Mouse (Mus musculus) adrenal gland, postnatal 4 days (tissue): ENCODE data around the gene Abcc12. TPM values are rescaled to one million over a fixed set of nuclear protein-coding genes. Genes with fewer than 3 reads are reported as not detected.
A peak's percentile ranks its signal among the peaks of the same experiment; 100 is the strongest.

Source experiments
- DNase-seq, 2 experiments: peaks; one replicate each; pipeline ENCODE4 v3.0.0; 2021 to 2022; ENCODE audit warnings: low spot score in 2 of 2, mixed read lengths in 2 of 2
- long read RNA-seq, 2 experiments: library from polyadenylated mRNA; stranded (forward); transcript quantifications; one replicate each; pipeline ENCODE4 v2.0.0; 2021
- total RNA-seq, 2 experiments: library from RNA; stranded (reverse); gene quantifications; 2 replicates each; pipeline ENCODE4 v1.2.3; 2021

Abcc12 gene
- total RNA-seq, result under 1 TPM; 0.17 to 0.23 TPM
- long read RNA-seq, experiment 1, result 0 reads
- long read RNA-seq, experiment 2, result 0 reads

GRCm38 (mm10) chr8:86580458-86580857 is at the start of gene Abcc12:
Gene Abcc12, minus strand, starts transcription at chr8:86580686.
- DNase-seq, result no peak

DNA sequence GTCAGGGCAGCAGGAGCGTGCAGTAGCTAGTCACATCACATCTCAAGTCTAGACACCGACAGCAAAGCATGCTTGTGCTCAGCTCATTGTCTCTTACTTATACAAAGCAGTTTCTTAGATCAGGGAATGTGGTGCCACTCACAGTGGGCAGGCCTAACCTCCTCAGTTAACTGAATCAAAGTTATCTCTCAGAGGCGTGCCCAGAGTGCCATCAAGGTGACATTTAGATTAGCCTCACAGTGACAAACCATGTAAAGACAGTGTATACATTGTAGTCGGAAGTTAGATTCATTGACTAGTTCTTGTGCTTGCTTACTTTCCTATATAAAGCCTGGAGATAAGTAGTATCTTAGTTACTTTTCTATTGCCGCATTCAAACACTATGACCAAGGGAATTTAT is 49.7 kb upstream of the Abcc12 start:
- no peak for DNase-seq

- no peak for DNase-seq
Observed at GRCm38 (mm10) chr8:86624915-86625314, 44.4 kb upstream of the Abcc12 start.

DNA sequence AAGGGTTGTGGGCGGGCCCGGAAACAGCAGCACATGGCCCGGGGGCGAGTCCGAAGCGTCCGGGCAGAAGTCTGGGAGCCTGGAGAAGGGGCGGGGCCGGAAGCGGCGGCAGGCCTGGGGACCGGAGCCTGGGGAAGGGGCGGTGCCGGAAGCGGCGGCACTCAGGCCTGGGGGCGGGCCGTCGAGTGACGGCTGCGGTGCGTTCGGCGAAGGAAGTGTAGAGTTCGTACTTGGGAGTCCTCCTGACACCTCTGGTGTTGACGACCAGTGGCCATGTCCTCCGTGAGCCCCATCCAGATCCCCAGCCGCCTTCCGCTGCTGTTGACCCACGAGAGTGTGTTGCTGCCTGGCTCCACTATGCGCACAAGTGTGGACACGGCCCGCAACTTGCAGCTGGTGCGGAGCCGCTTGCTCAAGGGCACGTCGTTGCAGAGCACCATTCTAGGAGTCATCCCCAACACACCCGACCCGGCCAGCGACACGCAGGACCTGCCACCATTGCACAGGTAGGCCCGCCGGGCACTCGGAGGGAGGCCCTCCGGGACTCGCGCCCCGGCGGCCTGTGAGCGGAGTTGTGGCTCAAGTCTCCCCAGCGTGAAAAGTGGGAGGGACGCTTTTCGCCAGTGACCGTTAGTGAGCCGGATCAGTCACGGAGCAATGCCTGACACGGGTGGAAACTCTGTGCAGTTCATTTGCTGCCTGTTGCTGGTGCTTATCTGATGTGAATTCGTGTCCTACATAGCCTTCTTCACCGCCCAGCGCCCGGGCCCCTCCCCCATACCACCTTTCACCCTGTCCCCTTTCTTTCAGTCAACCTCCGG is 43.6 kb upstream of the Abcc12 start, which contains the start of gene Lonp2:
Lonp2 (plus strand) TSS at position 133 of the 821 bp plus-strand sequence.
- peak; percentile 97 for DNase-seq

DNA sequence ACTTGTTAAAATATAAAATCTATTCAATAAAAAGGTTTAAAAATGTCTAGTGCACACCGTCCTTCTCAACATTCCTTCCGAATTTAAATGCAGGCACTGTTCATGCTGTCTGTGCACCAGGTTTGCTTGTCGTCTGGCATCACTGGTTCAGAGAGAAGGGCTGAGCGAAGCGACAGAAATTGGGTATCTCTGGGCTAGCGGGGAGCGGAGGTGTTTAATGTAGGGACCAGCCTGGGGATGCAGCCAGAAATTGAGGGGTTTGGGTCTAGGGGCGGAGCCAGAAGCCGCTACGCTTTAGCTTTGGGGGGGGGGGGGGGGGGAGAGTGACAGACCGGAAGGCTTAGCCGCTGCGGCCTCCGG is 43.0 kb upstream of the Abcc12 start:
- no peak for DNase-seq

DNA sequence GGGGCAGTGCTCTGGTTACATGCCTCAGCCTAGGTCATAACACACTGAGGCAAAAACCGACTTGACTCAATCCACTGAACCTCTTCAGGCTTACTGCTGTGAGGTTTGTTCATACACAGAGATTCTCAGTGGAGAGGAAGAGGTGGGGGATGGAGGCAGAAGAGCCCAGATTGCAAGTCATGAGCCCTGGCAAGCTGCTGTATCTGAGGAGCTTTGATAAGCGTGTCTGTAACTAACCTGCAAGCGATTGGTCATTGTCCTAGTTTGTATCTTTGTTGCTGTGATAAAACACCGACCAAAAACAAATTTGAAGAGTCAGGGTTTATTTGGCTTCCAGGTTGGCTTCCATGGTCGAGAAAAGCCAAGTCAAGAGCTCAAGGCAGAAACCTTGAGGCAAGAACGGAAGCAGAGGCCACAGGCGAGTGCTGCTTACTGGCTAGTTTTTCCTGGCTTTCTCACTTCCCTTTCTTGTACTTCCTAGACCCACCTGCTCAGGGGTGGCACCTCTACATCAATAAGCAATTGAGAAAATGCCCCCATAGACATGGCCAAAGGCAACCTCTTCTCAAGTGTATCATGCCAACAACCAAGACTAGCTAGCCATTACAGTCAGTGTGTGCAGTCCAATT is 37.4 kb upstream of the Abcc12 start:
- no peak for DNase-seq

- no peak for DNase-seq
Observed at GRCm38 (mm10) chr8:86615095-86615769, 34.7 kb upstream of the Abcc12 start.

DNA sequence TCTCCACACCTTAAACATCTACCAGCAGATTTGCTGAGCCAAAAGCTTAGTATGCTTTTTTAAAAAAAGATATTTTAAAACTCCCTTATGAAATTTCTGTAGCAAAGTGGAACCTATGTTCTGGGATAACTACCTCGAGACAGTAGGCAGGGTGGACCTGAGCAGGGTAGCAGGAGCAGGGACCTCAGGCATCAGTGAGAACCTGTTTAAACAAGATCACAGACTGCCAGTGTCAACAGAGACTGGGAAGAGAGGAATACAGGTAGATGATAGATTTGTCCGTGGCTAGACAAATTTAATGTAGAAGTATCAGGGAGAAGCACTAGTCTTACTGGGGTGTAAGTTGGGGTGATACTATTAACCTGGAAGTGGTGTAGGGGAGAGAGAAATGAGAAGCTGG is 33.3 kb upstream of the Abcc12 start:
- no peak for DNase-seq

DNA sequence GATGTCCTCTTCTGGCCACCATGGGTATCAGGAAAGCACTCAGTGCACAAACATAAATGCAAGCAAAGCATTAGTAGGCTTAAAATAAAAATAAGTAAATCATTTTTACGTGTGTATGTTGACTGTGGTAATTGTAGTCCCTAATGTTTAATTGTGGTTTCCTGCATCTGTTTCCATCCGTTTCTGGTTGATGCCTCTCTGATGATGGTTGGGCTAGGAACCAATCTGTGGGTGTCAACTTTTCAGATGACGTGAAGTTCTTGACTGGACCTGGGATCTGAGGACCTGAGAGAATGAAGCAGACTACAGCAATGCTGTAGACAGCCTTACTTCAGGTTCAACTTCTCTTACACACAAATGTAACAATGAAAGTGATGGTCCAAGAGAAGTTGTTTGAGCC is 24.2 kb upstream of the Abcc12 start:
- no peak for DNase-seq

DNA sequence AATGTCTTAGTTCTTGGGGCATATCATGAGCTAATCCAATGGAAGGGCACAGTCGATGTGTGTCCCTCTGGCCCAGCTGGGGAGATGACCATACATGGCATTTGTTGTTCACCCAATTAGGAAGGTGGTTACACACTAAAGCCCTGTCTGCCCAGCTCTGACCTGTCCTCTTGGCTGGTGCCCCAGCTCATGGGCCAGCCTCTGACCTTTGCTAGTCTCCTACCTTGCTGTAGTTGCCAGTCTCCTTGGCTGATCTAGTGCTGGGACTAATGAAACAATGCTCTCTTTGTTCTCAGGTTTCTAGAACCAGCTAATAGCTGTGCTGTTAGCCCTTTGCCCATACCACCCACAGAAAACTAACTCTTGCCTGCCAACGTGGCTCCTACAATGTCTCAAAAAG is 22.7 kb upstream of the Abcc12 start:
- no peak for DNase-seq

GRCm38 (mm10) chr8:86600311-86600710 is 19.8 kb upstream of the Abcc12 start:
- DNase-seq, result no peak

DNA sequence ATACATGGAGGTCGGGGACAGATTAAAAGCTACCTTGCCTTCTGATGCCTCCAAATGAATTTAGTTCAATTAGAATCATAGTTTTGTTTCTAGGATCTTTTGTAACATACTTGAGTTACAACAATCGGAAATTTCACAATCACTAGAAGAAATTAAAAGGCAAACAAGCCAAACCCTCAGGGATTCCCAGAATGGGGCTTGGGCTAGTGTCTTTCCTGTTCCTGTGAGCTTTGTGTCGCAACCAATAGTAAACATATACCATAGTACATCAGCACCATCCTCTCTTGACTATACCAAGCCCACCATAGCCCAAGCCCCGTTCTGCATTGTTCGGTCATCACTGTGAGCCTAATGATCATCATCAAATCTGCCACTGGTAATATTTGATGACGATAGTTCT is 18.8 kb upstream of the Abcc12 start:
- DNase-seq, result no peak

DNA sequence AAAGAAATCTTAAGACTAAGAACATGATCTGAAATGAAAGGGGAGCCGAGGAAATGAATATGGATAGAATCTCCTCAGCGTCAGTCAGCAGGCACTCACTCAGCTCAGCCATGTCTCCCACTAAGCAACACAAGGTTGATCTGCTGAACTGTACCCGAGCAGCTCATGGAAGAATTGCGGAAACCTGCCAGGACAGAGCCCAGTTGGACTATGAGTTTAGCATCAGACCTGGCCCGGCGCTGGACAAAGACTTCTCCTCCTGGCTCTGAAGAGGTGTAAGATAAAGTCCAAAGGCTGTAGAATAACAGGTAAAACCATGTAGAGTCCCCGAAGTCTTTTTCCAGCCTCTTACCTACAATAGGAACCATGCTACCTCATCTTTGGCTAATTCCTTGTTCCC is 17.2 kb upstream of the Abcc12 start:
- DNase-seq, result no peak

DNA sequence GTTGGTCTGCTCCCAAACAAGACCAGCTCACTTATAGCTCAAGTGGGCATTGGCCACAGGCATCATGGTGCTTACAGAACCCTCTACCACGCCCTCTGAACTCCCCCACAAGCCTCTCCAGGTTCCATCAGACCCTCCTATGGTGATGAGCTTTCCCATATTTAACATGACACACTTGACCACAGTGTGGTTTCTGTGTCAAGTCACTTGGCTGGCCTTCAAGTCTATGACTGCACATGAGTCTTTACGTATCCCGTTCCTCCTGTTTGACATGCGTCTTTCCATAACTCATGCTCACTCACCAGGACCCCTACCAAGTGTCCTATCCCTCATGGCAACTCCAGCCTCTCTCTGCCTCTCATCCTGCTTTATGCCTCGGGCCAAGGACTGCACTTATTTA is 15.2 kb upstream of the Abcc12 start:
- no peak for DNase-seq

- DNase-seq, result no peak
Observed at GRCm38 (mm10) chr8:86594159-86594796, 13.8 kb upstream of the Abcc12 start.

GRCm38 (mm10) chr8:86593099-86593498 is 12.6 kb upstream of the Abcc12 start:
- no peak for DNase-seq

DNA sequence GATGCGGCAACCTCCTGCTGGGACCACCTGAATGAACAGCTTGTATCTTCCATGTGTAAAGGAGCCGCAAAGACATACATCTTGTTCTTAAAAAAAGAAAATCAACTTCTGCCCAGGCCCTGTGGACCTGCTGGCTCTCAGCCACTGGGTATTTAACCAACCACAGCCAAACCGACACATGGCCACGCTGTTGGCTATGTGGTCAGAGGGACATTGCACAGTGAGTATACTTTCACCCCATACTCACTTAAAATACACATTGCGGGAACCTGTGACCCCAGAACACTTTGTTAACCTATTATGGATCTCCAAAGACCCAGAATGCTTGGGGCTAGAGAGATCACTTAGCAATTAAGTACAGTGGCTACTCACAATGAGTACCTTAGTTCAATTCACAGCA is 7.9 kb upstream of the Abcc12 start:
- no peak for DNase-seq

GRCm38 (mm10) chr8:86586642-86587041 is 6.2 kb upstream of the Abcc12 start:
- no peak for DNase-seq

- DNase-seq, result no peak
Observed at GRCm38 (mm10) chr8:86586058-86586457, 5.6 kb upstream of the Abcc12 start.

- peak; percentile 11 to 44 for DNase-seq
Observed at GRCm38 (mm10) chr8:86585532-86585931, 5.0 kb upstream of the Abcc12 start.

GRCm38 (mm10) chr8:86585118-86585517 is 4.6 kb upstream of the Abcc12 start:
- peak; percentile 44 to 62 for DNase-seq

- no peak for DNase-seq
Observed at GRCm38 (mm10) chr8:86581921-86582331, 1.4 kb upstream of the Abcc12 start.
